Mouse (Mus musculus) MEL (cell line): ENCODE results near the gene Ets1.

Experiments used
- EP300 ChIP-seq, 2 experiments: IDR thresholded peaks; 2 replicates each; pipeline ENCODE4 v1.6.1; 2011; ENCODE audit warnings: improper control_type of control experiment in 2 of 2, low read length in 2 of 2, low read depth in 1 of 2, mild to moderate bottlenecking in 1 of 2
- ETS1 ChIP-seq: IDR thresholded peaks from 2 replicates; pipeline ENCODE4 v1.6.1; 2012; ENCODE audit warnings: low read depth, mild to moderate bottlenecking, inconsistent platforms, low read length, improper control_type of control experiment, moderate library complexity
- MAX ChIP-seq: IDR thresholded peaks from 2 replicates; pipeline ENCODE4 v1.6.1; 2011; ENCODE audit warnings: low read length, improper control_type of control experiment
- NRF1 ChIP-seq: IDR thresholded peaks from 2 replicates; pipeline ENCODE4 v1.6.1; 2014; ENCODE audit warnings: low read depth, mild to moderate bottlenecking, inconsistent platforms, low read length, improper control_type of control experiment, moderate library complexity; ENCODE audit not compliant: poor library complexity, insufficient read depth, severe bottlenecking
- SIN3A ChIP-seq: IDR thresholded peaks from 2 replicates; pipeline ENCODE4 v1.6.1; 2012; ENCODE audit warnings: low read length, improper control_type of control experiment, inconsistent platforms

DNA sequence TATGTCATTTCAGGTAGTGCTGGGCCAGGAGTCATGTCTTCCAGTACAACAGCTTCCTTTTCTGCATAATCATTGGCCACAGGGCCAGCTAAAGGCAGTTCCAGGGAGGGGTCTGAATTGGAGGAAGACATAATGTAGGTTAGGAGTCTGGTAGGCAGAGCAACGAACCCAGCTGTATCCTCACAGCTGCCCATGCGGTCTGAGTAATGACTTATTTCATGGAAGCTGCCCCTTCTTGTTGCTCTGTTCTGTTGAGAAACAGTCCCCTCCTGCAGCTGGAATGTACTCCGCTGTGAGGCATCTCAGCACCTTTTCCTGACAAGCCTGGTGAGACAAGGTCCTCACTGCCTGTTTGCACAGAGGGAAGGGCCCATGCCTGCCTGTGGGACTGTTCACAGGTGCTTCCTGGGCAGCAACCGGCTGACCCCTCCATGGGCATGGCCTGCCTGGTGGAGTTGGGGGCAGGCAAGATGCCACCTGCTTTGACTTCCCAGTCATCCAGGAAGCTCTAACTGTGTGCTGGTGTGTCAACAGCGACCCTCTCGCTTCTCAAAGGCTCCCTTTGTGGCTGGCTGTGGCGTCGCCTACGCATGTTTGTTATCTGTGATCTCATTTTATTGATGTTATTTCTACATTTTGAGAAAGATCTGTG lies 69.9 kb downstream of the Ets1 start:
- no peak for TF ChIP-seq ETS1
- no peak for TF ChIP-seq SIN3A
- TF ChIP-seq NRF1, result no peak
- no peak for TF ChIP-seq MAX
- TF ChIP-seq EP300 (IDR thresholded peaks at IDR 0.05; ENCODE audit: low read depth in 1 of 2, low read length in 2 of 2), result no peak
